Comparison of ENCODE assay signal across 7 mouse cellular contexts in the genomic region with DNA sequence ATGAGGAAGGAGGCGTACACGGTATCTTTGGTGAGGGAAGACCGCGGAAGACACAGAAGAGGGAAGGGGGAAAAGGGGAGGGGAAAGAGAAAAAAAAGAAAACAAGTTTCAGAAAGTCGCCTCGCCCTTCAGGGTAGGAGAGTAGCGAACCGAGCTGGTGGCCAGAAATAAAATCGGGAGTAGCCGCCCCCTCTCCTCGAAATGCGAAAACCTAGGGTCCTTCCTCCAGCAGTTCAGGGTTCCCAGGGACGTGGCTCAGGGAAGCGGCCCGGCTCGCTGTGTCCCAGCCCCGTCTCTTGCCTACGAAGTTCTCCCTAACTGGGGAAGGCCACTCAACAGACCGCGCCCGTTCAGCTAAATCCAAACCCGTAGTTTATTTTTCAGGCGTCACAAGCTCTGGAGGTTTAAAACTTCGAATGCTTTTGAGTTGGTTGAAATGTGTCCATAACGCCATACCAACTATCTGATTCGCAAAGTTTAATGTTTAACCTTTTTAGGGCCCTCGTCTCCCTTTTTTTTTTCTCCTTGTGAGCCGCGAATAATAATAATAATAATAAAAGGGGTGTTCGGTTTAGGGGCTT. TPM values are rescaled to one million over a fixed set of nuclear protein-coding genes. Genes with fewer than 3 reads are reported as not detected.
DNase-seq lines count a peak whose midpoint lies in the region; ATAC-seq and TF ChIP-seq lines count a peak whose summit lies in the region.

No protein-coding gene starts in this region.

- peak overlapping the region; percentile 87 for H3K4me3 ChIP-seq in E14TG2a.4 (replicated peaks; ENCODE audit: low read length)
- peak overlapping the region; percentile 97 for H3K4me3 ChIP-seq in embryonic facial prominence, embryonic 12.5 days
- H3K4me3 ChIP-seq in midbrain, embryonic 10.5 days, result peak overlapping the region; percentile 99

- no peaks in the 10 kb centered on the region for H3K36me3 ChIP-seq in E14TG2a.4 (ENCODE audit: insufficient read depth, low read length)
- H3K36me3 ChIP-seq in embryonic facial prominence, embryonic 12.5 days, result 0 out of 2 replicates have a peak, but pooled peaks cover 7% of the 10 kb centered on the region
- peaks cover 17% of the 10 kb centered on the region for H3K36me3 ChIP-seq in midbrain, embryonic 10.5 days

- H3K4me2 ChIP-seq in embryonic facial prominence, embryonic 12.5 days (replicated peaks), result peak overlapping the region; percentile 97

- peak overlapping the region; percentile 100 for H3K9ac ChIP-seq in embryonic facial prominence, embryonic 12.5 days

- H3K9me3 ChIP-seq in E14TG2a.4 (ENCODE audit: low read length), result no peaks in the 10 kb centered on the region
- H3K9me3 ChIP-seq in embryonic facial prominence, embryonic 12.5 days, result no peaks in the 10 kb centered on the region
- no peaks in the 10 kb centered on the region for H3K9me3 ChIP-seq in midbrain, embryonic 10.5 days (replicated peaks)

- H3K27ac ChIP-seq in embryonic facial prominence, embryonic 12.5 days, result peak overlapping the region; percentile 100
- peak overlapping the region; percentile 100 for H3K27ac ChIP-seq in midbrain, embryonic 10.5 days (replicated peaks)

- peaks cover 71% of the 10 kb centered on the region for H3K4me1 ChIP-seq in E14TG2a.4 (replicated peaks; ENCODE audit: low read depth, low read length)
- H3K4me1 ChIP-seq in embryonic facial prominence, embryonic 12.5 days, result peaks cover 28% of the 10 kb centered on the region
- peaks cover 50% of the 10 kb centered on the region for H3K4me1 ChIP-seq in midbrain, embryonic 10.5 days

- H3K27me3 ChIP-seq in E14TG2a.4 (ENCODE audit: insufficient read depth, low read length), result peaks cover 64% of the 10 kb centered on the region
- no peaks in the 10 kb centered on the region for H3K27me3 ChIP-seq in embryonic facial prominence, embryonic 12.5 days
- H3K27me3 ChIP-seq in midbrain, embryonic 10.5 days (ENCODE audit: low read depth, poor library complexity, severe bottlenecking), result no peaks in the 10 kb centered on the region

- TF ChIP-seq CTCF in E14TG2a.4 (conservative IDR thresholded peaks at IDR 0.05; ENCODE audit: low read length), result no peak

- intact Hi-C loops in heart, postnatal 14 days (cut with DNase I), result loop anchor here (2.0 kb wide), 1 partner anchor 89 kb away; no protein-coding TSS in a partner anchor

- WGBS in embryonic facial prominence, embryonic 12.5 days, result under 1% methylated on average over 30 of the region's 30 CpGs
- WGBS in midbrain, embryonic 10.5 days, result under 1% methylated on average over 30 of the region's 30 CpGs

- DNase-seq in B cell, adult 2 months, result peak; percentile 36 to 45
- peak; percentile 50 to 56 for DNase-seq in heart, postnatal 14 days
- DNase-seq in kidney, postnatal 4 days, result peak; percentile 51 to 63
- DNase-seq in midbrain, embryonic 10.5 days (ENCODE audit: low spot score), result peak; percentile 43

- no peak for ATAC-seq in embryonic facial prominence, embryonic 12.5 days (ENCODE audit: insufficient number of reproducible peaks, insufficient read depth, low FRiP score, low TSS enrichment)
- ATAC-seq in erythroid progenitor cell, adult 5-6 weeks (replicated peaks; ENCODE audit: low FRiP score, poor library complexity, severe bottlenecking), result no peak

RNA-seq across cellular contexts. Expression of a gene that starts 2.0 kb away (rescaled TPM):
- 61.0 and 65.5 TPM in 2 replicates for polyA plus RNA-seq in embryonic facial prominence, embryonic 12.5 days (2016; fragmentation: Nextera tagmentation; extraction: Ambion mirVana)
- 10 to 100 TPM; 75.6 to 83.8 TPM for total RNA-seq in heart, postnatal 14 days (2021)
- polyA plus RNA-seq in midbrain, embryonic 10.5 days (2016; fragmentation: Nextera tagmentation; extraction: Ambion mirVana), result 18.7 and 23.2 TPM in 2 replicates
- 14.4 and 21.8 TPM in 2 replicates for total RNA-seq in erythroid progenitor cell, adult 5-6 weeks (2015; ENCODE audit: low replicate concordance)
- 15.1 TPM in 2 replicates for total RNA-seq in erythroid progenitor cell, adult 5-6 weeks (2017; ENCODE audit: low replicate concordance)
